Mouse (Mus musculus): ENCODE results near the gene Tbc1d13. TPM values are rescaled to one million over a fixed set of nuclear protein-coding genes. Genes with fewer than 3 reads are reported as not detected.

The Tbc1d13 gene
- polyA plus RNA-seq, 1 experiment from 2014 or later, result 20.6 TPM

DNA sequence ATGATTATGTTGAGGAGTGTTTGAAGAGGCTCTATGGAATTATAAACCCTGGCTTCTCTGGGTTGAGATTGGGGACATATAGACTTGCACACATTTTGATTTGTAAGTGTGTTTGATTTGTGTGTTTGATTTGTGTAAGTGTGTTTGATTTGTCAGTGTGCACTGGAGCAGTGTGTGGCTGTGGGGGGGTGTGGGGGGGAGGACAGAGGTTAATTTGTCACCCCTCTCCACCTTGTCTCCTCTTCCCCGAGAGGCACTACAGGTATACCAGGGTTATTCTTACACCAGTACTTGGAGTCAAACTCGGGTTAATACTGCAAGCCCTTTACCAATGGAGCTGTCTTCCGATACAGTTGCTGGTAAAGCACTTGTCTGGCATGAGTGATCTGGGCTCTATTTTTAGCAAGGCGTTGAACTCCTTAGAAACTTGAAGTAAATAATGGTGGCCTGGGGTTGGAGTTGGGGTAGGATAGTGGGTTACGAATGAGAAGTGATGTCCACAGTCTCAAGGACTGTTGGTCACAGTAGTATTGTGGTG lies 66.9 kb downstream of the Tbc1d13 start:
- Histone ChIP-seq H3K4me1 (replicated peaks; ENCODE audit: control insufficient read depth, insufficient read depth, low read length) (no peaks in the 10 kb centered on the region), H3K4me3 (ENCODE audit: low read depth, low read length) (no peak overlapping the region), H3K9me3 (ENCODE audit: control insufficient read depth, low read length) (no peaks in the 10 kb centered on the region), H3K4me2 (replicated peaks; ENCODE audit: low read depth, low read length) (no peak overlapping the region), H3K27me3 (ENCODE audit: control insufficient read depth, insufficient read depth, low read length) (no peaks in the 10 kb centered on the region), H3K27ac (ENCODE audit: low read depth, low read length) (no peak overlapping the region), H3K9ac (ENCODE audit: low read depth, low read length) (no peak overlapping the region), H3K36me3 (ENCODE audit: control insufficient read depth, insufficient read depth, low read length) (no peaks in the 10 kb centered on the region)
- DNase-seq (ENCODE audit: low spot score), result no peak
- 89% methylated on average over 5 of the region's 5 CpGs for WGBS
- no peak for ATAC-seq (ENCODE audit: low FRiP score)

Other genes starting within 250 kb of the Tbc1d13 start
- gene Odf2, start 244.5 kb upstream of the Tbc1d13 start, polyA plus RNA-seq (2014; fragmentation: Nextera tagmentation; extraction: Ambion mirVana), result 83.2 and 89.0 TPM in 2 replicates
- 55.7 and 57.4 TPM in 2 replicates for gene Gle1, start 198.3 kb upstream of the Tbc1d13 start, polyA plus RNA-seq (2014; fragmentation: Nextera tagmentation; extraction: Ambion mirVana)
- gene Sptan1, start 168.2 kb upstream of the Tbc1d13 start, polyA plus RNA-seq (2014; fragmentation: Nextera tagmentation; extraction: Ambion mirVana), result 172 and 192 TPM in 2 replicates
- gene Wdr34, start 84.9 kb upstream of the Tbc1d13 start, polyA plus RNA-seq (2014; fragmentation: Nextera tagmentation; extraction: Ambion mirVana), result 30.1 and 33.9 TPM in 2 replicates
- gene Set, start 76.4 kb upstream of the Tbc1d13 start, polyA plus RNA-seq (2014; fragmentation: Nextera tagmentation; extraction: Ambion mirVana), result 688 and 696 TPM in 2 replicates
- 4.5 and 5.2 TPM in 2 replicates for gene Pkn3, start 56.1 kb upstream of the Tbc1d13 start, polyA plus RNA-seq (2014; fragmentation: Nextera tagmentation; extraction: Ambion mirVana)
- 27.4 and 32.2 TPM in 2 replicates for gene Zdhhc12, start 40.1 kb upstream of the Tbc1d13 start, polyA plus RNA-seq (2014; fragmentation: Nextera tagmentation; extraction: Ambion mirVana)
- 6.5 and 9.3 TPM in 2 replicates for gene Zer1, start 9.2 kb upstream of the Tbc1d13 start, polyA plus RNA-seq (2014; fragmentation: Nextera tagmentation; extraction: Ambion mirVana)
- 15.3 and 15.6 TPM in 2 replicates for gene Endog, start 37.7 kb downstream of the Tbc1d13 start, polyA plus RNA-seq (2014; fragmentation: Nextera tagmentation; extraction: Ambion mirVana)
- 62.1 and 65.9 TPM in 2 replicates for gene Spout1, start 44.7 kb downstream of the Tbc1d13 start, polyA plus RNA-seq (2014; fragmentation: Nextera tagmentation; extraction: Ambion mirVana)
- gene Kyat1, start 72.1 kb downstream of the Tbc1d13 start, polyA plus RNA-seq (2014; fragmentation: Nextera tagmentation; extraction: Ambion mirVana), result 9.4 and 10.0 TPM in 2 replicates
- 47.6 and 55.9 TPM in 2 replicates for gene Lrrc8a, start 104.0 kb downstream of the Tbc1d13 start, polyA plus RNA-seq (2014; fragmentation: Nextera tagmentation; extraction: Ambion mirVana)
- 0.06 and 0.07 TPM in 2 replicates for gene Gm28035, start 106.8 kb downstream of the Tbc1d13 start, polyA plus RNA-seq (2014; fragmentation: Nextera tagmentation; extraction: Ambion mirVana)
- gene Phyhd1, start 132.5 kb downstream of the Tbc1d13 start, polyA plus RNA-seq (2014; fragmentation: Nextera tagmentation; extraction: Ambion mirVana), result 4.2 and 5.6 TPM in 2 replicates
- not detected in 2 replicates for gene Gm28038, start 147.3 kb downstream of the Tbc1d13 start, polyA plus RNA-seq (2014; fragmentation: Nextera tagmentation; extraction: Ambion mirVana)
- 24.0 and 24.1 TPM in 2 replicates for gene Dolk, start 152.6 kb downstream of the Tbc1d13 start, polyA plus RNA-seq (2014; fragmentation: Nextera tagmentation; extraction: Ambion mirVana)
- 44.5 and 49.9 TPM in 2 replicates for gene Nup188, start 152.7 kb downstream of the Tbc1d13 start, polyA plus RNA-seq (2014; fragmentation: Nextera tagmentation; extraction: Ambion mirVana)
- gene Sh3glb2, start 225.6 kb downstream of the Tbc1d13 start, polyA plus RNA-seq (2014; fragmentation: Nextera tagmentation; extraction: Ambion mirVana), result 42.6 and 48.5 TPM in 2 replicates
- 13.9 and 18.6 TPM in 2 replicates for gene Miga2, start 230.5 kb downstream of the Tbc1d13 start, polyA plus RNA-seq (2014; fragmentation: Nextera tagmentation; extraction: Ambion mirVana)

Measured in hindbrain, embryonic 11.5 days (tissue).